Mouse (Mus musculus) lung, postnatal 14 days (tissue): ENCODE measurements around the gene Higd1a.

Source experiments
- DNase-seq: peaks from one replicate; pipeline ENCODE4 v3.0.0; 2021

The Higd1a gene

DNA sequence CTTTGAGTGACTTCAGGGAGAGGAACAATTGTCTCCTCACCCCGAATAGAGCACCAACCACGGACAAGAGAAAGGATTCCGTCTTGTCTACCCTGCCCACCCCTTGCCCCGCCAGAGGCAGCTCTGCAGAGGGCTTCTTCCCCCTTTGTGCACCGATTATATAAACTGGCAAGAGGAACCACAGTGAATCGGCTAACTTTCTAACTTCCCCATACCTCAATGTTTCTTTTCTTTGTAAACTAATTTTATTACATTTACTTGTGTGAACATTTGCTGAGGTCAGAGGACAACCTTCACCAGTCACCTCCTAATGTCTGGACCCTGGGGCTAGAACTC, at the start of gene Higd1a:
Gene Higd1a (minus strand): TSS at position 210 of the 336 bp plus-strand sequence.
- DNase-seq, result no peak

DNA sequence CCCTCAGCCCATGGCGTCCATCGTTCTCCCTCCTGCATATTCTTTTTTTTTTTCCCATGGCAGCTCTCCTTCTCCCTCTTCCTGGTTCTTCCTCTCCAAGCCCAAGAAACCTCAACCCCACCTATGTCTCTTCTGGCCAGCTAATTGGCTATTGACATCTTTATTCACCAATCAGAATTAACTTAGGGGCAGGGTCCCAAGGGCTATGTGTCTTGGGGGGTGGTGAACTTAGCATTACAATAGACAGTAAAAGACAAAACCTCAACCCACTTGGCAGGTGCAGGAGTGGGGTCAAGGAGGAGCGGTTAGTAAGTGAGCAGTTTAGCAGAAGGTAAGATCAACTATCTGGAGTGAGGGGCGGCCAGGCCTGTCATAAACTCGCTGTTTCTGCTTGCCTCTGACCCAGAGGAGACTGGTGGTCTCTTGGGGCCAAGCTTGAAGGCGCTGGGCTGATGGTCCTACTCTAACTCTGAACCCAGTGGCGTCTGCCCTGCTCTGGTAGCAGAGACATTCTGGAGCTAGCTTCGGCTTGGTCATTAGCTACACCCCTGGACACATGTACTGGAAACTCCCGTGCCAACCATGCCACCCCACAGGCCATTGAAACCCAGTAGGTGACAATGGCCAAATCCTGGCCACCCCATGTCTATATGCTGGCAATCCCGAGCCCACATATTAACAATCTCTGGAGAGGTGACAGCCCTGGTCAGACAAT, 49.4 kb upstream of the Higd1a start:
- DNase-seq, result no peak

DNA sequence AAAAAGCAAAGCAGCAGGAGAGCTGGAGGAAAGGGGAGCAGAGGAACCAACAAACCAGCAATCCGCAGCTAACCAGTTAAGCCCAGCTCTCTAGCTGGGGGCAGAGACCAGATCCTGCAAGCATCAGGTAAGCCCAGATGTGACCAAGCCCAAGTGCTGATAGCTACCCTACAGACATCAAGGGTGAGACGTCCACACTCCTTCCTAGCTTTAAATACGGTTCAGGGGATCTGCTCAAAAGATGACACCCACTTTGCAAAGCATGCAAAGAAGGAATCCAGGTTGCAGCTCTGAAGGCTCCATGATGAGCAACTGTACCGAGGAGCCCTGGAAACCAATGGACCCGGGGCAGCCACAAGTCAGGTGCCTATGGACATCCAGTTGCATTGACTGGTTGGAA, 48.3 kb upstream of the Higd1a start:
- no peak for DNase-seq

DNA sequence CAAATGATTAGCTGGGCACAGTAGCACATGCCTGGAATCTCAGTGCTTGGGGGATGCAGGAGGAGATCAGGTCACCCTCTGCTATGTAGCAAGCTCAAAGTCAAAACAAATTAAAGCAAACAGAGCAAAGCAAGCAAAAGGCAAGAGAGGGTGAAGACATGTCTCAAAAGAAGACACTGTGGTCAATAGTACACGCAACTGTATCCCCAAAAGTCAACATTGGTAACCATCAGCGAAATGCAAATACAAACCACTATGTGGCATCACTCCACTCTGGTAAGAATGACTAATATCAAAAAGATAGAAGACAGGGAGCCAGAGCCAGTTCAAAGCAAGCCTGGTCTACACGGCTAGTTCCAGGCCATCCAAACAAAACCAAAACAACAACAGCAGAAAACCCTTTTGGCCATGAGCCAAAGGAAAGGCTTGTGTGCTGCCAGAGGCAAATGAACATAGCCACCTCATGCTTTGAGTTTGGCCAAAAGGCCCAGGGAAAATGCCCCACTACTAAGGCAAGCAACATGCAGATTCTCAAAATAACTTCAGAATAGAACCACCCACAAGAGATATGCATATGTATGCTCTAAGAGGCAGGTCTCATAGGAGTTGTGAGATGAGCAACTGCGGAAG, 47.5 kb upstream of the Higd1a start:
- no peak for DNase-seq

DNA sequence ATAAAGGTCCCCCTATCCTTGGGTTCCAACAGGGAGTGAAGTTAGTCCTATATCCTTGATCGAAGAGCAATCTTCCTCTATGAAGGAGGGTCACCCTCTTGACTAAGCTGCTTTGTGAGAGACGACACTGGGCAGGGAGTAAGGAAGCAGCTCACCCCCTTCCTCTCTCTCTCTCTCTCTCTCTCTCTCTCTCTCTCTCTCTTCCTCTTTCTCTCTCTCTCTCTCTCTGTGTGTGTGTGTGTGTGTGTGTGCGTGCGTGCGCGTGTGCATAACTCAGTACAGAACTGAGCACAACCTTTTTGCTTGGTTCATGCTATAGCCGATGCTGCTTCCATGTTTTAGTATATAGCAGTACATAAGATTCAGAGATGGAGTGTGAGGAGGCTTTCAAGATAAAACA, 46.8 kb upstream of the Higd1a start:
- DNase-seq, result no peak

DNA sequence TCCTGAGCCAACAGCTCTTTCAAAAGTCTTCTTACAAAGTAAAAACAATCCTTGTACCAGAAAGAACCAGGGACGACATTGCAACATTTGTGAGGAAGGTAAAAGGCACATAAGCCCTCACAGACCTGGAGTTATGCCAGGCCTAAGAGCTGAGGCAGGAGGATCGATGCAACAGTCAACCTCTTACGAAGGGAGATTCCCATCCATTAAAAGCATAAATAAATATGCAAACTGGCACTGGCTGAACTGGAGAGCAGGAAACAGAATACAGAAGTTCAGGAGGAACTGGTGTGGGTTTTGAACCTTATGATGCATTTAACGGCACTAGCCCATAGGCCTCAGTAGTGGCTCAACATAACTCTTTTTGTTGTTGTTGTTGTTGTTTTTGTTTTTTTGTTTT, 46.2 kb upstream of the Higd1a start:
- no peak for DNase-seq

DNA sequence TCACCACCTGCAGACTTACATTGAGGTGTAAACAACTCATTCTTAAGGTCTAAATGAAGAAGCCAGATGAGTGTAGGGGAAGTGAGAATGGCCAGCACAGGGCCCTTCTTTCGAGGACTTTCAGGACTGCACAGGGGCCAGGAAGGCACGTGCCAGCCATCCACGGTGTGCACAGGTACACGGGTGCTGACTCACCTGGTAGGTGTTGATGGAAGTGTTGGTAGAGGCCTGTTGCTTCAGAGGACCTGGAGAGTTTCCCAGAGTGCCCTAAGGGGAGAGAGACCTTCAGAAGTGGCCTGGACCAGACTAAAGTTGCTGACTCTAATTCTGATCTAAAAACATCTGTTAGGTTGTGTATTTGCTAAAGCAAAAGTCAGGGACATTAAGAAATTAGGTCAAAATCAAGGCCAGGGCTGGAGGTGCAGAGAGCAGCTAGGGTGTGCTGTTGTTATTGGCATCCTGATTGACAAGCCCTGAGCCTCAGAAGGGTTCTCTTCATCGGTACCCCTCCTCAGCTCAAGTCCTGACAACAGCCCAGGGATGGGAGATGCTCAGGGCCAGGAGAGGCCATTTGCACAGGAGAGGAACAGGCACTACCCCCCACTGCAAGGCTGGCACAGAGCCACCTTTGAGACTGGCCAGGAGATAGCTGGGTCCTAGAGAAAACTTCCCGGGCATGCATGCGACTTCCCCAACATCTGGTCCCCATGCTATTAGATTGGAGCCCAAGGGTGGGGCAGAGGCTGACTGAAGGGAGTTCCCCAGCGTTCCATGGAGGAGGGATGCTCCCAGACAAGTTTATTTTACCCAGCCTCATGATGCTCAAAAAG, 45.5 kb upstream of the Higd1a start:
- no peak for DNase-seq

DNA sequence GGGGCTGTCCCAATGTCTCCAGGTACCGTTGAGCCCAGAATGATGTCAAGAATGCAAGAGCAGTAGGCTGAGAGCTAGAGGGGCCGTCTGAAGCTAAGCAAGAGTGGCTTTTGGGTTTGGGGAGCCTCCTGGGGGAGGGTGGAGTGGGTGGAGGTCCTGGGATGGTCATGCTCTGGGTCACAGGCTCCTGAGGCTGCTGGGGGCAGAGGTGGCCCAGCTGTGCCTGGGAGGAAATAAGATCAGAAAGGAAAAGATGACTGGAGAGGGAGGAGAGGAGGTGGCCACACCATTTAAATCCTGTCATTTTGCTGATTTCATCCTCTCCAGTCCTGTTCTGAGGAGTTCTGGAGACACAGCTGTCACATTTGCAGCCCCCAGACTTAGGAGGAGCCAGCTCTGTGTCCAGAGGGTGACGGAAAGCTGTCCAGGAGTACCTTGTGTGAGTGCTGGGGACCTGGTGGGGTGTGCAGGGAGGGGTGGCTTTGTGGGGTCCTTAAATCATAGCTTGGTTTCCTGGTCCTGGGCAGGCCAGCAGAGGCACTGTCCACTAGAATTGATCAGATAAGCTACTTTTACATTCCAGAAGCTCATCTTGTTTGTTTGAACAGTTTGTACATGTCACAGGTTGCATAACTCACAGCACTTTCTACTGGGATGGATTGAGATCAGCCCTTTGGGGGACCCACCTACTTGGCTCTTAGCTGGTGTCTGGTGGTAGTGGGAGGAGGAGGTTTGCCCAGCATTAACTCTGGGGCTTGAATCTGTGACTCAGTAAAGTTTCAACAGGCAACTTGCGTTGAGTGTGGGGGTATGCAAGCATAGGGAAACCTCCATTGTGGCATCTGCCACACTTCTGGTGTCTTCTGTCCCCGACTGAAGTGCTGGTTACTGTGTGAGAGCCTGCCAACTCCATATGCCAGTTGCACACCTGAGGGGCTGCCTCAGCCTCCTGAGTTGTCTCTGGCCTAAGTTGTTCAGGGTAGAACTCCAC, 43.8 kb upstream of the Higd1a start:
- no peak for DNase-seq

DNA sequence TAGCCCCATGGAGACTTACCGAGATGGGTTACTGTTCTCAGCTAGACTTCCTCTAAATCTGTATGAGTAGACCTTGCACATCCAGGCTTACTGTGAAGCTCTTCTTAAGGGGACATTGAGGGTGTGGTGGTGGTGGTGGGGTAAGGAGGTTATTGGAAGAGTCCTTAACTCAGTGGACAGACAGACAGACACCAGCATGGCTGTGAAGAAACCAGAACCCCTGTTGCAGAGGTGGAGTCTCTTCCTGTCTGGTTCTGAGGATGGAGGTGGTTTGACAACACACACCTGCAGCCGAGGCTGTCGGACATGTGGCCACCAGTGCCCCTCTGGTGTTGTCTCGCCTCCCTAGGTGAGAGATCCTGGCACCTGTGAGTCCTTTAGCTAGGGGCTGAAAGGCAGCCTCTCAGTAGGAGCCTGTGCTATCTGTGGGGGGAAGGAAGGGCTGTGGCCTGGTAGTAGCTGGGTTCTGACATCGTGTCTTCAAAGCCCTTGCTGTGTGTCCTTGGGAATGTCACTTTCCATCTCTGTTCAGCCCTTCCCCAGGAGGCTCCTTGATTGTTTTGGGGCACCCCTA, 42.2 kb upstream of the Higd1a start:
- DNase-seq, result no peak

DNA sequence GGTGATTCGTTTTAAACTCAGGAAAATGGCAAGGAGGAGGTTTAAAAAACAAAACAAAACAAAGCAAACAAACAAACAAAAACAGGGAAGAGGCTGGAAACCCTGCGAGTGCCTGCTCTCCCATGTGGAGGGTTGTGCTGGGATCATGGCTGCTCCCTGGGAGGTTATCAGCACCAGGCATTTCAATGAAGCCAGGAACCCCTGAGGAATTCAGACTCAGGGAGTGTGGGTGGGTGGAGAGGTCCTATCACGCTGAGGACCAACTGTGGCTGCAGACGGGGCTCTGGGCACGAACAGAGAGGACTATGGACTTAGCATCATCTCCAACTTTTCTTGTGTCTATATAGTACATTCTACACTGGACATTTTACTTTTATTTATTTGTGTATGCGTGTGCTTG, 41.1 kb upstream of the Higd1a start:
- DNase-seq, result no peak

DNA sequence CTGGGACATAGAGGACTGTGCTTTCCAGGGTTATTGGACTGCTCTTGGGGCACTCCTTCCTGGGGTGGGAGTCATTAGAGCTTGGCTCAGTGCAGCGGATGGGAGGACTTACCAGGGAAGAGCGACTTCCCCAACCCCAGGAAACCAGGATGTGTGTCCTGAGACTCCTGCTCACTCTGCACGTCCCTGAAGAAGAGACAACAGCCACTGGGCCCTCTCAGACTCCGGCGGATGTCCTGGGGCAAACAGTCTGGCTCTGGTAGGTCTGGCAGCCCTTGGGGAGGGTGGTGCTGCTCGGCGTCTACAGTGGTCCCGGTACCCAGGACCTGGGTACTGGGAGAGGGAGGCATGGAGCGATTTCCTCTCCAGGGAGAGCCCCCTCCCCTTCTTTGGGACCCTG, 40.1 kb upstream of the Higd1a start, which contains the start of gene Ackr2:
Gene Ackr2 (plus strand): TSS at position 111 of the 400 bp plus-strand sequence.
- DNase-seq, result peak; percentile 56

DNA sequence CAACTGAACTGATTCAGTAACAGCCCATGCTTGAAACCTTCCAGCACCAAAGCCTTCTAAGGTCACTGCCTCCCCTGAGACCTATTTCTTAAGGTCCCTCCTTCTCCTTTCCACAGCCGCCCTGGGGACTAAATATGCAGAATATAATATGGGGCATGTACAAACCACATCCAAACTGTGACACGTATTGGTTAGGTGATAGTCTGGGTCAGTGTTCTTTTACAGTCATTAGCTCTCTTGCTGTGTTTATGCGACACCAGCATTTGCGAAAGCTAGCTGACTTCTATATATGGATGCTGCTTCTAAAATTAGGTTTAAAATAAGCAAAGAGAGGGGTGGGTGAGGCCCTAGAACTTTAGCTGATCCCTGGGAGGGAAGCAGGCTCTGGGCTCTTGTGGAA, 38.7 kb upstream of the Higd1a start:
- no peak for DNase-seq

DNA sequence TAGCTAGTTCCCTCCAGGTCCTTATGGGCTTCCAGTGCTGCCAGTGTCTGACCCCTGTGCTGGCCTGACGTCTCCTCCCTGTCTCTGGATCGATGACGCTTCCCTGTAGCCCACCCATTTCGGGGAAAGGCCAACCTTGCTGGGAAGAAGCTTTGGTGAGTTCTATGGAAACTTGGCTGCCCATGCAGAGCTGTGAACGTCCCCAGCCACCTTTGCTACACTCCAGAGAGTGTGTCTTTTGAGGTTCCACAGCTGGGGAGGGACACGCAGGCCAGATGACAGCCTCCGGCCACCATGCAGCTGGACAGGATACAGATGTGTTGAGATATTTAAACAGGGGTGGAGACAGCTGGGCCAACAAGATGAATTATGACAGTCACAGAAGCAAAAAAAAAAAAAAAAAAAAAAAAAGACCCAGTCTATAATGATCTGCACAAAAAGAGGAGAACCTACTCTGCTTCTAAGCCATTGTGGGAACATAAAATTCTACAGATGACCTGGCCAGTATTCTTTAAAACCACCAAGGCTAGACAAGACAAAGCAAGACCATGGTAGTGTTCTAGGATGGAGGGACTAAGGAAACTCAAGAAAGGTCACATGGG, 37.3 kb upstream of the Higd1a start:
- DNase-seq, result peak; percentile 61

DNA sequence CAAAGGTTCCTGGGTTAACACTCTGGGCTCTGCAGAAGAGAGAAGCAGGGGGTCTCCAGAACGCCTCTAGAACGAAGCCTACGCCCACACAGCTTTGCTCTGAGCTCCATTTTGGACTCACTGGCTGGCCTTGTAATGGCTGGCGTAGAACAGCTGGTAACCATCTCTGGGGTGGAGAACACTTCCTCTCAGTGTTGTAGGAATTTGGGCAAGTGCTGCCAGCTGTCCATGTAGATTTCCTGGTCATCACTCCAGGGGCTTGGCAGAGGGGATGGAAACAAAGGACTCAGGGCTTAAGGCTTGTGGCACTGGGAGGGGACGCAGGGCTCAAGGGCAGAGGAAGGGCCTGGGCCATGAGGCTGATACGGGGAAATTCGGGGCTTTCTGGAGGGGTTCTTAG, 36.3 kb upstream of the Higd1a start:
- DNase-seq, result peak; percentile 55

DNA sequence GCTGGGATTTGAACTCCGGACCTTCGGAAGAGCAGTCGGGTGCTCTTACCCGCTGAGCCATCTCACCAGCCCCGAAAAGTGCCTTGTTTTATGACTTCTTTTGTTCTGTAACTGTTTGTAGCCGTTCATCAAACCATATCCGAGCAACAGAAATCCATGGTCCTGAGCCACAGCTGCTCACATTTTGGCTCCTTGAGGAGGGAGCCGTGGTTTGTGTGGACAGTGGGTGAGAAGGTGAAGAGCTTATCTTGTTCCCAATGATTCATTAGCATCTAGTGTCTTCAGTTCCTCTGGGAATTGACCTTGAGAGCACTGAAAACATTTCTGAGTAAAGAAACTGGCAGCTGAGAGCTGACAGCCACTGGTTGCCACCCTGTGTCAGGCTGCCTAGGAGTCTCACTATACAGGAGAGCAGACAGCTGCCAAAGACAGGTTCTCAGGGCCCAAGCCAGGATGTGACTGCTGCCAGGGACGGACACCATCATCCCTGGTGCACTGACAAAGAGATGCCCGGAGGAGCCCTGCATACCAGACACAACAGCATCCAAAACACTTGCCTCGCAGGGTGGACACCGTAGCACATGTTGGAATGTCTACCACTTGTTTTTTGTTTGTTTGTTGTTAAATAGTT, 34.0 kb upstream of the Higd1a start:
- DNase-seq, result no peak

DNA sequence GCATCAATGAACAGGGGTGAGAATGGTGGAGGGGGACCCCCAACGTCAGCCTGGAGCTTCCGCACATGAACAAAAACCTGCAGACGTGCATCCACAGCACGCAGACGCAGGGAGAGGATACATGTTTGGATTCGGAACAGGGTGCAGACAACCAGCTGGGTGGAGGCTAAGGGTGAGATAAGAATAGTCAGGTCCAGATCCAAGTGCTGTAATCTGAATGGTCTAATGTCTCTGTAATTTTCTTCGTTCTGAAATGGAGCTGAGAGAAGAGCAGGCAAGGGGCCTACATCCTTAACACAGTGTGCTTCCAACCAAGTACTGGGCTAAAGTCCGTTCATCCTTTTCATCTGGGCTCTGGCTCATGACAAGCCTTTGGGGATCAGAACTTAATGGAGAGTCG, 33.1 kb upstream of the Higd1a start:
- no peak for DNase-seq

DNA sequence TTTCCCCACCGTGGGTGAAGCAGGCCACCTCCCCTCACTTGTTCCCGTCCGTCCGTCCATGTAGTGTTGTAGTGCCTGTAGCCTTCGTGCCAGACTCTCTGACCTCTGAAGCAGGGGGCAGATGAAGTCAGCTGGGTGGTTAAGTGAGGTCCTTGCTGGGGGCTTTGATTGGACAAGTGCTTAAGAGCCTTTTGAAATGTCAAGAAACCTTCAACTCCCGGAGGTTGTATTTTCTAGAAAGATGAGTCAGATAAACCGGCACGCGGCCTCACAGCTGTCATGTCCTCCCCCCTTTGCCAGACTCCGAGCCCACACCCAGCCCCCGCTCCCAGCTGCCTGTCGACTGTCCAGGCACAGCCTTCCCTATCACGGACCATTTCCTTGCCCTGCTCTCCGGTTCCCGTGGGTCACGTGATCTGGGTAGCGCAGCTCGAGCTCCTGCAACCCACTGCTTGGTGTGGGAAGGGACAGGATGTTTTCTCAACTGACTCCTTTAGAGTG, 32.3 kb upstream of the Higd1a start:
- DNase-seq, result peak; percentile 75

DNA sequence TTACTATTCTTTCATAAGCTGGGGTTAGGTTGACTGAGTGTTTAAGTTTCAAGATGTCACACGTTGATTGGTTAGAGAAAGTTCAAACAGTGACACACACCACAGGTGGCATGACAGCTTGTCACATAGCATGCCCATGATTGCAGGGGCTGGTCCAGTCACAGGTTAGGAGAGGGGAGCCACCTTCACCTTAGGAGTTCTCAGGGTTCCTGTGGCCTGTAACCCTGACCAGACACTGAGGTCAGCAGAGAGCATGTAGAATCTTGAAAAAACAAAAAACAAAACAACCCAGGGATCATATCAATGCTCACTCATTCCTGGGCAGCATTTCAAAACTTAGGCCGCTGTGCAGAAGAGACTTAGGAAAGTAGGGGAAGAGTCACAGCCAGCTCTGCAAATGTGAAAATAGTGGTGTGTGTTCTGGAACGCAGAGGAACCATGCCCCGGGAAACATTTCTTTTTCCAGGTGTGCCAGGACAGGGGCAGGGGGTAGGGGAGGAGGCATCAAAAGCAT, 31.8 kb upstream of the Higd1a start:
- no peak for DNase-seq

DNA sequence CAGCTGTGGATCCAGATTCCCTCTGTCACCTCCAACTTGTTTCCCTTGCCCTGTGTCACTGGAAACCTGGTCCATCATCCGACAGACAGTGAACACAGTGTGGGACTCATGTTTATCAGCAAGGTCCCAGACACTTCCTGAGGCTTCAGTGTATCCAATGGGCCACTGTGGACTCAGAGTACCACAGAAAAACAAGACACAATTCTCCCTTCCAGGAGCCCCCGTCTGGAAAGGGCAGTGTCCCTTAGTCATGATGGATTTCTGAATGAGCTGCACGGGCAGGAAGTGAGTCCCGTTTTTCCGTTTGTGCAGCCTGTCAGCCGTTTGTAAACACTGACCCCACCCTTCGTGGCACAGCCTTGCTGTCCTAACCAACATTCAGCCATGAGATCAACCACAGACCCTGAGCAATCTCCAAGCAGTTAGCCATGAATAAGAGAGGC, 23.9 kb upstream of the Higd1a start:
- peak; percentile 56 for DNase-seq

DNA sequence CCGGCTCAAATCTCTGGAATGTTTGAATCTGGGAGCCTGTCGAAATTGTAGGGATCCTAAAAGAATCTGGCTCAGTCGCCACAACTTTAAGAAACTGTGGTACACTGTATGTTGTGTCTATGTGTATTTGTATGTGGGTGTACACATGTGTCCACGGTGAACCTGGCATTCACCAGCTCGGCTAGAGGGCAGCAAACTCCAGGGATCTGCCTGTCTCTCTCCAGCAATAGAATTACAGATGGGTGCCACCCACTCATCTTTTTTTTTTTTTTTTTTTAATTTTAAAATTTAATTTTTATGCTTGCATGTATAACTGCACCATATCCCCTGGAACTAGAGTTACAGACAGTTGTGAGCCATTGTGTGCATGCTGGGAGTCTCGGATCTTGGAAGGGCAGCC, 23.1 kb upstream of the Higd1a start:
- no peak for DNase-seq

DNA sequence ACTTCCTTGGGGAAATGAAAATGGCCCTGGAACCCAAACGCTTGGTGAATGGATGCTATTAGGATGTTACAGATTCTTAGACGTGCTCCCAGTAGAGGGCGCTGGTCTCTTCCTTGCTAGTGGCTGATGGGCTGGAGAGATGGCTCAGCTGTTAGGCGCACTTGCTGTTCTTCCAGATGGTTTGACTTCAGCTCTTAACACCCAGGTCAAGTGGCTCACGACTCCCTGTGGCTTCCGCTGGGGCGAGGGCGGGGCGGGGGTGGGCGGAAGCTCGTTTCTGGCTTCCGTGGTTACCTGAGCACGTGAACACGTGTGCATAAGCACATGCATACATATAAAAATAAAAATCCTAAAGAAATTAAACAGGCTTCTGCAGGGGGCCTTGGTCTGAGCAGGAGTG, 22.7 kb upstream of the Higd1a start:
- DNase-seq, result peak; percentile 86
